Mouse (Mus musculus) monocyte, adult 2 months (primary cell): ENCODE results near the gene Rnf207.

Source experiments
- DNase-seq, 2 experiments: peaks; one replicate each; pipeline ENCODE4 v3.0.0; 2022; ENCODE audit warnings: low spot score in 2 of 2, low read depth in 1 of 2

Gene Rnf207

DNA sequence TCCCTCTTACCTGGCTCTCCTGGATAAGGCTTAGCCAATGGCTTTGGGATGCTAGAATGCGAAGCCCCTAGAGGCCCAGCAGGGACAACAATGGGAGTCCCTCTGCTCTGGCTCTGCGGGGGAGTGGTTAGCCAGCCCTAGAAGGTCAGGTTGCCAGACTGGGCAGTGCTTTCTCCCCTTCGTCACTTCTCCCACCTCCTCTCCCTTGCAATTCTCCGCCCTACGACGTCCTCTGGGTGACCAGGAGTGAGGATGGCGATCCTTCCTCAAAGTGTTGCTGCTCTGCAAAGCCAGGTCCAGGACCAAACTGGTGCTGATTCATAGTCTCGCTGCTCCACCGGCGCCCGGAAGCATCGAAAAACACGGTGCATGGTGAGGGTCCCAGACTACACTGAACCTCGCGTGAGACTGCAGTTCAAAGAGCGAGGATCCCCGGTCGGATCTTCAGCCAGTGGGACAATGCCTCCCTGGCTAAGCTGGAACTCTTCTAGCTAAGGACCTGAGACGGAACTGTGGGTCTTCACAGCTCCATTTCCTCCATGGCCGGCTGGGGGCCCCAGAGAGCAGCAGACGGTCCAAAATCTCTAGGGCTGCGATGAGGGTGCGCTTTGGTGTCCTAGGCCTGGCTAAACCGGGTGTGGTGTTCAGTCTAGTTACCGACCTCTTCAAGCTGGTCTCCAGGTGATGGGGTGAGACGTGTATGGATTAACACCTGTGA is at the start of gene Rnf207:
TSS of gene Rnf207 (minus strand) at position 477 of the 718 bp plus-strand sequence.
- DNase-seq: peak in 1 of 2 experiments; percentile 24

DNA sequence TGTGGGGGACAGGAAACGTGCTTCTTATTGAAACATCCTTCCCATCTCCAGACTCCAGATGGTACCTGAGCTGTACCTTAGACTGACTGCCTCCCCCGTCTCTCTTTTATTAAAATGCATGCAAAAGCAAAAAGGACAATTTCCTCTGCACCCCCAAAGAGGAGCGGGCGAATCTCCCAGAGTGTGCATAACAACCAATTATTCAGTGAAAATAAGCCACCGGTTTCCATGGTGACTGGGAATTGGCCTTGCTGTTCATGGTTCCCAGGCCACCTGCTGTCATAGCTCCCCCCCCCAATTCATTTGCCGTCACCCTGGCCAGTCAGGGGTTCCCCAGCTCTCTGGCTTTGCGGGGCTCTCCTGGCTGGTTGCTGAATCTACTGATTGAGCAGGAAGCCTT is 46.4 kb upstream of the Rnf207 start:
- no peak for DNase-seq

DNA sequence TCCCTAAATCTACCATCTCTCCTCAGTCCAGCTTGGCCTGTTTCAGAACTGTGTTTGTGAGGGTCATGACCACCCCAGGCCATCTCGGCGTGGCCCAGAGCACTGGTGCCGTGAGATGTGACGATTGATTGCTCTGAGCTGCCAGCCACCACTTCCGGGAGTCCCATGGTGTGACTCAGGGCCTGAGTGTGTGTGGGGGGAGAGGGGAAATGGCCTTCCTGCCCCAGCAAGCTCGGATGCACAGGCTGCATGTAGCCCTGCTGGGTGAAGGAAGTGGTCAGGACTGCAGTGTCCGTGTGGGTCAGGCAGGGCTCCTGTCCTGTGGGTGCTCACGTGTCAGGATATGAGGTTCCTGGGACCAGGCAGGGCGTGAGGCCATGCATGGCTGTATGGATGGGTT is 43.4 kb upstream of the Rnf207 start:
- DNase-seq: no peak

DNA sequence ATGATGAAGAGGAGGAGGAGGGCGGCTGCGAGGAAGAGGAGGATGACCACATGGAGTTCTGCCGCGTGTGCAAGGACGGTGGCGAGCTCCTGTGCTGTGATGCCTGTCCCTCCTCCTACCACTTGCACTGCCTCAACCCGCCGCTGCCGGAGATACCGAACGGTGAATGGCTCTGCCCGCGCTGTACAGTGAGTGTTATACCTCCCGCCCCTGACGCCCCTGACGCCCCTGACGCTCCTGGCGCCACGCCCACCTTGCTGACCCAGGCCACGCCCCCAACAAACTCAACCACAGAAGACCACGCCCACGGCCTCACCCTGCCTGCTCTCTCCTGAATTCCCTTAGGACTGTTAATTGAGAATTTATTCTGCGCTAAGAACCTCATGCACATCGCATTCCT is 42.1 kb upstream of the Rnf207 start:
- no peak for DNase-seq

DNA sequence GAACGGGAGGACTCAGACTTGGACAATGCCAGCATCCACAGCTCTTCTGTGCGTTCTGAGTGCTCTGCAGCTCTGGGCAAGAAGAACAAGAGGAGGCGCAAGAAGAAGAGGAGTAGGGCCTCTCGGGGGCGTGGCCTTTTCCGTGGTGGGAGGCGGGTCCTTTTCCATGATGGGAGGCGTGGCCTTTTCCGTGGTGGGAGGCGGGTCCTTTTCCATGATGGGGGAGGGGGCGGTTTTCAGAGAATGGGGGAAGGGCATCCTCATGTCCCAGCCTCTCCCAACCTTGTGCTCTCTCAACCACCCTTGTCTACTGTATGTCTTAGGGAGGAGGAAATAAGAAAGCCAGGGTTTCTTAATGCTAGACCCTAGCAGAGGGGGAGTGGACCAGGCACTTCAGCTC is 40.9 kb upstream of the Rnf207 start:
- DNase-seq: no peak

DNA sequence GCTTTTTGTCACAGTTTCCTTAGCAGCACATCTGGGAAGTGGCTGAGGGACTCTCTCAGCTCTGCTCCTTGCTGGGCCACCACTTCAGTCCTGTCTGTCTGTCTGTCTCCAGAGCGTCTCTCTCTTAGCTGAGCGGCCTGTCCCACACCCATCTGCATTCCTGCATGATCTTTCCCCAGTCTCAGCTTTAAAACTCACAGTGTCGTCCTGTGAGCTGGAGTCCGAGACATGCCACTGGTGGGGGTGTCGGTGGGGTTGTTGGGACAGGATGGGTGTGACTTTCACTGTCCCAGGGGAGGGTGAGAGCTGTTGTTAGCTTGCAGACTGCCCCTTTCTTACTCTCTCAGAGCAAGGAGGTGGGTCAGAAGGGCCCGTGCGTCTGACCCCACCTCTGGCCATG is 36.9 kb upstream of the Rnf207 start:
- DNase-seq: no peak

DNA sequence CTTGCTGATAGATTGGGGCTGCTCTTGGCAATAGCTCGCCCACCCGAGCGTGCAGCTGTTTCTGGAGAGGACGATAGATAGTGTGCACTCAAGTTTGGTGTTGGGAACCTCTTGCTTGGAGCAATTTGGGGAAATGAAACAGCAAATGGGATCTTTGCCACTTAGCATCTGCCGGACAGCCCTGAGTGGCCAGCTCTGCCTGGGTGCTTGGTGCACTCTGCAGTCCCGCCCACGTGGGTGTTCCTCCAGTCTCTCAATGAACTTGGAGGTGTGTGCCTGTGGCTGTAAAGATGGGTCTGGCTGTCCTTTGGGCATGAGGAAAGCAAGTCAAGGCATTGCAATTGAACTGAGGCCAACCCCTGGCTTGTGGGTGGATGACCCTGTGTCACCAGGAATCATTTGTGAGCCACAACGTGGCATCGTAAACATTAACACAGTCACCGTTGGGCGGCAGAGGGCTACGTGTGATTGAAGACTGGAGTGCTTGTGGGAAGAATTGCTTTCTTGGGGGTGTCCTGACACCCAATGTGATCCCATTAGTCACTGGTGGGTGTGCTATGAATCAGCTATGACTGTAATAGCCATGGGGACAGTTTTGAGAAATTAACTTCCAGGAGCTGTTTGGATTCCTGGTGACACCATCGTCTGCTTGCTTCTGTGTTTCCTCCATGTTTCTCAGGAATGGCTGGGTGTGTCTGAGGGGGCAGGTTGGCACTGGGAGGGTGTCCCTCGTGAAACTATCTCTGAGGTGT is 35.3 kb upstream of the Rnf207 start:
- no peak for DNase-seq

DNA sequence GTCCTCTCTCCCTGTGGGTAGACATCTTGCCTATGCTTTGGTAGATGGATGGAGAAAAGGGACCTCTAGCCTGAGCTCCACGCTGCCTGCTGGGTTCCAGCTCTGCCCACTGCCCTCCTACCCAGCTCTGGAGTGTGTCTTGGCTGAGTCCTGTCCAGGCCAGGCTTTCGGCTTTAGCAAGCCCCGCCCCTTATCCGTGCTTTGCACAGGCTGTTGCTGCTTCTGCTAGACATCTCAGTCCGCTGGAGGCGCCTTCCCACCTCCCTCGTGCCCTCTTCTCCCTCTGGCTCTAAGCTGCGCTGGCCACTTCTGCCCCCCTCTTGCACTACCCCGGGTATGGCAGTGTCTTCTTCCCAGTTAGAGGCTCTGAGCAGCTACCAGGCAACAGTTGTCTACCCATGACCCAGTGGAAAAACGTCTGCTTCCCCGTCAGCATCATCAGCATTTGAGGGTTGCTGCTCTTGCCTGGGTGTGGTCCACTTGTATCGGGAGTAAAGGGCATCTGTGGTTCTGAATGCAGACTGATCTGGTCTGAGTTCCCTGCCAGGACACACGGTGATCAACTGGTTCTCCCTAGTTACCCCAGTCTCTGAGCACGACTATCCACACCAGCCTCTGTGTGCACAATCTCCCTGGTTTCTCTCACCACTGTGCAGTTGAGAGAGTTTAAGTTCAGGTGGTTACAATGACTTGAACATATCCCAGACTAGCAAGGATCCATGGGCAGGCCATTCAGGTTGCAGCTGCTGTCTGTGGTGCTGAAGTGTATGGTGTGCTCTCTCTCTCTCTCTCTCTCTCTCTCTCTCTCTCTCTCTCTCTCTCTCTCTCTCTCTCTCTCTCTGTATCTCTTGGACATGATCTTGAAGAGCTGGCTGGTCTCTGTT is 32.9 kb upstream of the Rnf207 start:
- DNase-seq: peak in 1 of 2 experiments; percentile 10

DNA sequence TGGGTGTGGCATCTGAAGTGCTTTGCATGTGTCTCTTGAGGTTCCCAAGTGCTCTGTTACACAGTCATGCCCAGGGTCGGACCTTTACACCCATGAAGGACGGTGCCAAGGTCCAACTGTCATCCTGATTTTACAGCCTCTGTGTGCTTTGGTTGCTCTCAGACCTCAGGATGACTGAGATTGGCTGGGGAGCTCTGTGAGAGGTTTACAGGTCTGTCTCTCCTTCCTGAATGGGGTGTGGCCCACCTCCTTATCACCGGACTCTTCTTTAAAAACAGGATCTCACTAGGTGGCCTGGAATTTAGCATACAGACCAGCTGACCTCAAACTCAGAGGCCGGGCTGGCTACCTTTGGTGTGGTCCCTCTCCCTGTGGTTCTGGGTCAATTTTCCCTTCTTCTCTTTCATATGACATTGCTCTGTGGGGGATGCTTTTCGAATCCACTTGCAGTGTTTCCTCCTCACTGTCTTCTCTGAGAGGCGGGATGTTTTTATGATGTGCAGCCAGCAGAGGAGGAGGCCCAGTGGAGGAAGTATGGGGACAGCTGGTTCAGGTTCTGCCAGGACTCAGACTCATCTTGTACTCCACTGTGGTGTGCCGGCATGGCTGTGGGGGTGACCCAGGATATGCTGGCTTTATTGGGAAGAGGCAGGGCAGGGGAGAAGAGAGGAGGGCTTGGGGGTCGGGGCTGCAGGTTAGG is 32.1 kb upstream of the Rnf207 start:
- DNase-seq: no peak

DNA sequence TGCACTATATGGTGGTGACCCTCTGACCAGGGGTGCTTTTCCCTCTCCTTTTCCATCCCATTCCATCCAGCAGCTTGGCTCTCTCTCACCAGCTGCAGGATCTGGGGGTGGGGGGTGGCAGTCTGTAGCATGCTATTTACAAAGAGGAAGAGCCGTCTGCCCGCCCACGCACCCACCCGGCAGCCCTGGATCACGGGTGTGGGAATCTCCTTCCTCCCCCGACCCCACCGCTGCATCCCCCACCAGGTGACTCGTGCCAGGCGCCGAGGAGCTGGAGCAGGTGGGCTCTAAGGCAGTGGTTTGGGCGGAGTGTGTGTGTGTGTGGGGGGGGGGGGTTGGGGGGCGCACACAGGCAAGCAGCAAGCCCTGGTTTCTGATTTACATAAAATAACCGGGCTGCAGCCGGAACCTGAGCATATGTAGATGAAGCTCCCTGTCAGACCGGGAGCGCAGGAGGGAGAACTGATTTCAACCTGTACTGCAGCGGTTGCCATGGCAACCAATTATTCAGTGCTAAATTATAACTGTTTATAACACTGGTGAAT is 31.1 kb upstream of the Rnf207 start:
- DNase-seq: no peak

DNA sequence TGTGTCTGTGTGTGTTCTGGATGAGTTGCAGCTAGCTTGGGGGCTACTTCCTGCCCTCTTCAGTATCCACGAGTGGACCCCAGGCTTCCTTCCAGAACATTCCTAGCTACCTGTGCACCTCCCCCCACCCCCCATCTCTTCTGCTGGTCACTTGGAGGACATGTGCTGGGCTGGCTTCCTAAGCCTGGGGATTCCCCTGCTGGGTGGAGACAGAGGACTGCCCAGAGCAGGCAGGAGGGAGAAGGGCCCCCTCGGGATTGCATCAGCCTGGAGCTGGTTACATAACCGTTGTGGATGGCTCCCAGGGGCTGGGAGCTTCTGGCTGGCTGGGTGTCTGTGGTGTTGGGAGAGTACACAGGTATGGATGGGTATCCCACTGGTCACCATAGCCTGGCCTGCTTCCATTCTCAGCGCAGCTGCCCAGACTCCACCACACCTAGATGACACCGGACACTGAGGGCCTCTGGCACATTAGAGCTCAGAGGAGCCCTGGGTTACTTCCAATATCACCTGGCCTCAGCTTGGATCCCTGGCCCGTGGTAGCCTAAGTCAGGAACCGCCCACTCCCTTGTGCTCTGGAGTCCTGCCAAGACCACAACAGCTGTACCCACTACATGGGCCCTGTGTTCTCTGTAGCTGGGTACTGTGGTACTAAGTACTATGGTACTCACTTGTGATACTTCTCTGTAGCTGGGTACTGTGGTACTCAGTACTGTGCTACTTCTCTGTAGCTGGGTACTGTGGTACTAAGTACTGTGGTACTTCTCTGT is 26.5 kb upstream of the Rnf207 start:
- DNase-seq: peak; percentile 32 to 50

DNA sequence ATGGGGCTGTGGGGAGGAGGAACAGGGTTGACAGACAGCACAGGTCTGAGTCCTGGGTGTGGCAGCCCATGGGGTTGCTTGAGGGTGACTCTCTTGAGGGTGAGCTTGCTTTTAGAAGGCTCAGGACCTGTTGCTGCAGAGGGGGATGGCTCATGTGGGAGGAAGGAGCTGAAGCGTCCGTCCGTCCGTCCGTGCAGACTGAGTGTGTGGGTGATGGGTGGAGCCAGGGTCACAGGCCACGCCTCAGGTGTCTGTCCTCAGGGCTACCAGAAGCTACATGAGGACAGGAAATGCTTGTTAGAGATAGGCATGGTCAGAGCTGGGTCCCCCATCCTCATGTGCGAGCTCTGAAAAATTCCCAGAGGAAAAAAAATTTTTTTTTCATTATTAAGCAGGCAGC is 25.9 kb upstream of the Rnf207 start:
- no peak for DNase-seq

DNA sequence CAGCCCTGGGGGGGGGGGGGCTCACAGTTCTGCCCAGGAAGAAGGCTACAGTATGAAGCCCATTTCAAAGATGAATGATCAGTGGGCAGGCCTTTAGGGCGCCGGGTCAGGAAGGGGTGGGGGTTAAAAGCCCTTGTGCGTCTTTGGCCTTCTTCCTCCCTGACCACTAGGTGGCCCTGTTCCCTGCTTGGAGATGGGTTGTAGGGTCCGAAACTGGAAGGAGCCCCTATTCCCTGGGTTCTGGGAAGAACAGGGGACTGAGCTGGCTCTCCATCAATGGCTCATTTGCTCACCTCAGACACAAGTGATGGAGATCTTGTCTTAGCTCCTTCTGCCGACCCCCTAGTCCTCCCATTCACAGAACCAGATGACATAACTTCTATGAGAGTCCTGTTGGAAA is 24.5 kb upstream of the Rnf207 start:
- DNase-seq: no peak

DNA sequence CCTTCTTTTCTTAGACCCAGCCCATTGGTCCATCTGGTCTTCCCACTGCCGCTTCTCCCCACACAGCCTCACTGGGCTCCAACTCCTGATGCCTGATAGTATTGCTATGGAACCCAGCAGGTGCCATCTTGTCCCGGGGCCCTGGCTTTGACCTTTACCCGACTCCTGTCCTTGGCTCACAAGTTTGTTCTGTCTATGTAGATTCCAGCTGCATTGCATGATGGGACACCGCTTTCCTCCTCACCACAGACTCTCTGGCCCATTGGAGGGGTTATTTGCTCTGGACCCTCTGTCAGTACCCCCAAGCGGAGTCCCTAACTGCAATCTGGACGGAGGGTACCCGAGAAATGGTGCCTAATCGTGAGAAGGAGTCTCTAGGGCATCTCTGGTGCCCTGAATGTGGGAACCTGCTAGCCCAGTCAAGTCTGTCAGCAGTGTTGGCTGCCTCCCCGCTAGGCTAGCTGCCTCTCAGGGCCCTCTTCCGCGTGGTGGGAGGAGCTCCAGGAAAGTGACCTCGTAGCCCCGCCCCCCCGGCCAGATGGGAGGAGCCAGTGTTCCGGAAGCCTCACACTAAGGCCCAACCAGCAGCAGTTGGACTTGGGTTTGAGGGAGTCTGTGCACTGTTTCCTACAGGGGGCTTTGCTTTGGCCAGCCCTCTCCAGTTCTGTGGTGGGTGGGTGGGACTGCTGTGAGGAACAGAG is 21.9 kb upstream of the Rnf207 start:
- DNase-seq: no peak

DNA sequence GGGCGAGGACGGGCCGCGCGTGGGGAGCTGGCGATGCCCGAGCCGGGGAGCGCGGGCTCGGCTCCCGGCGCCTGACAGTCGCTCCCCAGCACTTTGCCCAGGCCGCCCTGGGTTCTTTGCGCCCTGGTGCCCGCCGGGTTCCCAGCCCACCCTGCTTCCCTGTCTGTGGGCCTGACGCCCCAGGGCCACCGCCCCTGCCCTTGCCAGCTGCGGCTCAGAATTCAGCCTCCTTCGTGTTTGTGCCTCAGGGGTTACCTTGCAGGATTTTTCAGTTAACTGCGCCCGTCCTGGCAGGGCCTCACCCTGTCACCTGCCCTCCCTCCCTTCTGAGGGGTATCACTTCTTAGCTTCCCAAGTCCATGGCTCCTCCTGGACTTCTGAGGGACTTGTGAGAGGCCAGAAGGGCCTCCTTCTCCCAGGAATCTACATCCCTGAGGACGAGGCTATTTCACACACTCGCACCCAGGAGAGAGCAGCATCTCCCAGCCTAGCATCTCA is 20.5 kb upstream of the Rnf207 start:
- no peak for DNase-seq

DNA sequence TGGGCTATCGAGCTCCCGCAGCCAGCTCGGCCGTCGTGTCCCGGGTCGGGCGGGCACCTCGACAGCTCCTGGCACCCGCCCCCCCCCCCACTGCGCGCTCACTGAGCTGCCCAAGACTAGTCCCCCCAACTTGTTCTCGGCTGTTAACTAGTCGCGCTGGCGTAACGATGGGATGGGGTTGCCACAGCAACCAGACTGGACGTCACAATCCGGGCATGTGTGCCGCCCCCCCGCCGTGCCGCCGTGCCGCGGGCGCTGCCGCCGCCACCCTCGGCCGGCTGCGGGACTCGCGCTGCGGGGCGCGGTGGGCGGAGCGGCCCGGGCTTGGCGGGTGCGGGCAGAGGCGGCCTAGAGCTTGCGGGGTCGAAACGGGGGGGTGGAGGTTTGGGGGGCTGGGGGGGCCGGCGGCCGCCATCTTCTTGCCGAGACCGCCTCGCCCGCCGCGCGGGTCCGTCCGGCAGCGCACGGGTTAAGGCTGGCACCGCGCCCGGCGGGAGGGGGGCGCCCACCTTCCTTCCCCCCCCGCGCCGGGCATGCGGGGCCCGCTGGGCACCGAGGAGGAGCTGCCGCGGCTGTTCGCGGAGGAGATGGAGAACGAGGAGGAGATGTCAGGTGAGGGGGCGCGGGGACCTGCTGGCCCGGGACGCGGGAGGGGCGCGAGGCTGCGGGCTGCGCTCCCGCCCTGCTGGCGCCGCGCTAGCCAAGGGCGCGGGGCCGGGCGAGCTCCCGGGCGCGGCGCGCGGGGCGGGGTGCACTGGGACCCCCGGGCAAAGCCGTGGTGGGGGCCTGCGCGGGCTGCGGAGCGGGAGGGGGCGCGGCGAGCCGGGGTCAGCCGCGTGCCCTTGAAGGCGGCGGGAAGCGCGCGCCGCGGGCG is 19.9 kb upstream of the Rnf207 start, which contains the start of gene Chd5:
TSS of gene Chd5 (plus strand) at position 233 of the 874 bp plus-strand sequence.
- no peak for DNase-seq

DNA sequence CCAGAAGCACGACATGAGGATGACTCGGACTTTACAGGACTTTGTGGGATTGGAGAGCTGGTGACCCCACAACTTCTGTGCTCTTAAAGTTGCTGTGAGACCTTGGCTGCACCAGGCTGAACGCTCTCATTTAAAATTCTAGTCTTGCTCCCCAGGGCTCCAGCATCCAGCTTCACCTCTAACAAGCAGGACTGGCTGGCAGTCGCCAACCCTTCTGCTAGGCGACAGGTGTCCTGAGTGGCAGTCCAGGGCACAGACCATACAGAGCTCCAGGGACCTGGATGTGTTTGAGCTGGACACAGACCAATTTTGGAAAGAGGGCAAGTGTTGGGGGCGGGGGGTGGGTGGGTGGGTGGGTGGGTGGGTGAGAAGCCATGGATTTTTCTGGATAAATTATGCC is 19.0 kb upstream of the Rnf207 start:
- no peak for DNase-seq

DNA sequence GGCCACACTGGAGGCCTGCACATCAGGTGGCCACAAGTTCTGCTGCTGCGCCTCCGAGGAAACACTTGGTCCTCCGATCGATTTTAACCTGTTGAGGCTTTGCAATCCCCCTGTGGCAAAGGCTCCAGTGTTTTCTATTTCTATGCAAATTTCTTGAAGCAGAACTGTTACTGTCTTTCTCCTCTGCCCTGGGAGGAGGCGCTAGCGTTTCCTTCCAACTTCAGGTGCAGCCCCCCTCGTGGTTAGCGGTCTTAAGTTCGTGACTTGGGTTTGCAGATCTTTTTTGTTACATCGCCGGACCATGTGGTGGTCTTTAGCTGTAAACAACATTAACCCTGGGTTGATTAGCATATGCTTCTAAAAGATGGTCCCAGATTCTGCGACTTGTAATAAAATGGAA is 14.8 kb upstream of the Rnf207 start:
- no peak for DNase-seq
